Mouse (Mus musculus) lung, postnatal 0 days (tissue): ENCODE data around the gene Hdhd3. TPM values are rescaled to one million over a fixed set of nuclear protein-coding genes. Genes with fewer than 3 reads are reported as not detected.

Experiments used
- ATAC-seq: fragments of 200-750 bp; cut with Nextera tagmentation; 2 replicates; pipeline ENCODE4 v1.8.0; 2017; ENCODE audit warnings: moderate library complexity
- DNase-seq: peaks from one replicate; pipeline ENCODE4 v3.0.0-alpha.2; 2016; ENCODE audit warnings: low spot score
- H3K27ac ChIP-seq: fragments of 300-500 bp; sonication (generic); 2 replicates; pipeline ENCODE4 v1.5.1; 2014; ENCODE audit warnings: antibody characterized with exemption, mild to moderate bottlenecking, low read length, mixed read lengths
- H3K27me3 ChIP-seq: fragments of 300-500 bp; sonication (generic); replicated peaks from 2 replicates; pipeline ENCODE4 v1.6.1; 2014; ENCODE audit warnings: low read length, mixed read lengths; ENCODE audit not compliant: insufficient read depth
- H3K36me3 ChIP-seq: fragments of 300-500 bp; sonication (generic); 2 replicates; pipeline ENCODE4 v1.6.1; 2014; ENCODE audit warnings: low read length, mixed read lengths; ENCODE audit not compliant: insufficient read depth
- H3K4me1 ChIP-seq: fragments of 300-500 bp; sonication (generic); 2 replicates; pipeline ENCODE4 v1.6.1; 2014; ENCODE audit warnings: antibody characterized with exemption, low read depth, low read length, mixed read lengths; ENCODE audit not compliant: insufficient read depth
- H3K4me2 ChIP-seq: fragments of 300-500 bp; sonication (generic); replicated peaks from 2 replicates; pipeline ENCODE4 v1.6.1; 2014; ENCODE audit warnings: low read depth, mild to moderate bottlenecking, low read length, moderate library complexity, mixed read lengths
- H3K4me3 ChIP-seq: fragments of 300-500 bp; sonication (generic); 2 replicates; pipeline ENCODE4 v1.5.1; 2014; ENCODE audit warnings: low read depth, low read length
- H3K9ac ChIP-seq: fragments of 300-500 bp; sonication (generic); replicated peaks from 2 replicates; pipeline ENCODE4 v1.6.1; 2014; ENCODE audit warnings: low read depth, mild to moderate bottlenecking
- H3K9me3 ChIP-seq: fragments of 300-500 bp; sonication (generic); 2 replicates; pipeline ENCODE4 v1.6.1; 2016; ENCODE audit warnings: low read length, mixed read lengths
- CTCF ChIP-seq: IDR thresholded peaks from 2 replicates; pipeline ENCODE4 v1.5.1; 2016; ENCODE audit warnings: antibody characterized with exemption, mild to moderate bottlenecking
- EP300 ChIP-seq: IDR thresholded peaks from 2 replicates; pipeline ENCODE4 v1.6.1; 2016; ENCODE audit warnings: antibody characterized with exemption, mild to moderate bottlenecking, control low read depth
- WGBS: fragments of 180-500 bp; shearing (Covaris S2); extraction: QIAGEN DNeasy Blood & Tissue Kit; methylation state at CpG from one replicate; pipeline ENCODE4 v1.1.7; 2014; 5-methylcytosine and 5-hydroxymethylcytosine counted together
- polyA plus RNA-seq: library from polyadenylated mRNA; unstranded; fragments of >200 nt; fragmentation: Nextera tagmentation; extraction: Ambion mirVana; gene quantifications from 2 replicates; pipeline ENCODE4 v1.2.1, GENCODE M21; 2015

Gene Hdhd3
- polyA plus RNA-seq, 1 experiment from 2014 or later, result 18.3 TPM

GRCm38 (mm10) chr4:62502969-62503368 is 298 bp downstream of the Hdhd3 start:
- DNase-seq, result no peak
- H3K9me3 ChIP-seq, result no peaks in the 10 kb centered on the region
- H3K36me3 ChIP-seq, result no peaks in the 10 kb centered on the region
- no peak for TF ChIP-seq CTCF
- no peak for TF ChIP-seq EP300
- WGBS, result 18% methylated on average over 7 of the region's 7 CpGs
- no peak for ATAC-seq
- H3K9ac ChIP-seq, result no peak overlapping the region
- H3K4me3 ChIP-seq, result no peak overlapping the region
- H3K4me2 ChIP-seq, result no peak overlapping the region
- H3K27me3 ChIP-seq, result no peaks in the 10 kb centered on the region
- peaks cover 8% of the 10 kb centered on the region; the same call in 1 of the 2 replicates for H3K4me1 ChIP-seq
- peak overlapping the region; percentile 81 for H3K27ac ChIP-seq

- H3K27me3 ChIP-seq, result no peaks in the 10 kb centered on the region
- H3K9me3 ChIP-seq, result no peaks in the 10 kb centered on the region
- DNase-seq (peak; percentile 94), ATAC-seq (peak; percentile 94)
- under 1% methylated on average over 37 of the region's 38 CpGs for WGBS
- peak overlapping the region; percentile 81 for H3K27ac ChIP-seq
- TF ChIP-seq CTCF (no peak), EP300 (no peak)
- H3K4me2 ChIP-seq, result peak overlapping the region; percentile 84
- H3K4me3 ChIP-seq, result peak overlapping the region; percentile 61
- H3K4me1 ChIP-seq, result peaks cover 8% of the 10 kb centered on the region; the same call in 1 of the 2 replicates
- H3K9ac ChIP-seq, result peak overlapping the region; percentile 52
- no peaks in the 10 kb centered on the region for H3K36me3 ChIP-seq
Measured at GRCm38 (mm10) chr4:62501964-62502732, 1.1 kb downstream of the Hdhd3 start.

- DNase-seq (peak; percentile 70), ATAC-seq (peak; percentile 19; the same call in 1 of the 2 replicates)
- H3K4me3 ChIP-seq, result peak overlapping the region; percentile 61
- 1% methylated on average over 7 of the region's 7 CpGs for WGBS
- H3K9me3 ChIP-seq, result no peaks in the 10 kb centered on the region
- H3K27ac ChIP-seq, result peak overlapping the region; percentile 81
- TF ChIP-seq CTCF (no peak), EP300 (no peak)
- peak overlapping the region; percentile 84 for H3K4me2 ChIP-seq
- H3K4me1 ChIP-seq, result peaks cover 8% of the 10 kb centered on the region; the same call in 1 of the 2 replicates
- H3K27me3 ChIP-seq, result no peaks in the 10 kb centered on the region
- no peaks in the 10 kb centered on the region for H3K36me3 ChIP-seq
- peak overlapping the region; percentile 52 for H3K9ac ChIP-seq
Measured at GRCm38 (mm10) chr4:62501534-62501933, 1.7 kb downstream of the Hdhd3 start.

GRCm38 (mm10) chr4:62500799-62501198 is 2.5 kb downstream of the Hdhd3 start:
- no peak overlapping the region for H3K27ac ChIP-seq
- no peaks in the 10 kb centered on the region for H3K9me3 ChIP-seq
- 71% methylated on average over 4 of the region's 4 CpGs for WGBS
- TF ChIP-seq EP300, result no peak
- no peak for TF ChIP-seq CTCF
- no peak overlapping the region for H3K4me3 ChIP-seq
- DNase-seq, result no peak
- ATAC-seq, result no peak
- no peak overlapping the region for H3K9ac ChIP-seq
- no peak overlapping the region for H3K4me2 ChIP-seq
- no peaks in the 10 kb centered on the region for H3K27me3 ChIP-seq
- H3K36me3 ChIP-seq, result no peaks in the 10 kb centered on the region
- H3K4me1 ChIP-seq, result peaks cover 8% of the 10 kb centered on the region; the same call in 1 of the 2 replicates

GRCm38 (mm10) chr4:62496815-62497214 is 6.5 kb downstream of the Hdhd3 start:
- Histone ChIP-seq H3K27me3 (no peaks in the 10 kb centered on the region), H3K9ac (no peak overlapping the region), H3K9me3 (no peaks in the 10 kb centered on the region), H3K4me1 (0 out of 2 replicates have a peak, but pooled peaks cover 5% of the 10 kb centered on the region), H3K4me3 (no peak overlapping the region), H3K27ac (peak overlapping the region; percentile 47), H3K4me2 (no peak overlapping the region), H3K36me3 (no peaks in the 10 kb centered on the region)
- DNase-seq, result peak; percentile 94
- WGBS, result 21% methylated on average over 8 of the region's 8 CpGs
- ATAC-seq, result peak; percentile 88
- no peak for TF ChIP-seq EP300
- no peak for TF ChIP-seq CTCF

GRCm38 (mm10) chr4:62495946-62496345 is 7.3 kb downstream of the Hdhd3 start:
- H3K4me2 ChIP-seq, result no peak overlapping the region
- DNase-seq (peak; percentile 66), ATAC-seq (peak; percentile 41)
- H3K4me3 ChIP-seq, result no peak overlapping the region
- H3K27ac ChIP-seq, result peak overlapping the region; percentile 47; the same call in 1 of the 2 replicates
- WGBS, result 57% methylated on average over 8 of the region's 8 CpGs
- H3K36me3 ChIP-seq, result no peaks in the 10 kb centered on the region
- no peak overlapping the region for H3K9ac ChIP-seq
- H3K27me3 ChIP-seq, result no peaks in the 10 kb centered on the region
- no peaks in the 10 kb centered on the region for H3K9me3 ChIP-seq
- H3K4me1 ChIP-seq, result 0 out of 2 replicates have a peak, but pooled peaks cover 3% of the 10 kb centered on the region
- TF ChIP-seq CTCF (no peak), EP300 (no peak)
